Mouse (Mus musculus): ENCODE results near the gene Prkce. TPM values are rescaled to one million over a fixed set of nuclear protein-coding genes. Genes with fewer than 3 reads are reported as not detected.

Prkce gene
- total and polyA plus RNA-seq, 2 experiments from 2014 or later, result 91.3 to 94.3 TPM

GRCm38 (mm10) chr17:86218553-86218952 lies 51.0 kb downstream of the Prkce start:
- H3K27ac ChIP-seq (ENCODE audit: low read depth, low read length), result no peak overlapping the region
- H3K36me3 ChIP-seq (ENCODE audit: insufficient read depth), result no peaks in the 10 kb centered on the region
- no peak overlapping the region for H3K4me2 ChIP-seq (ENCODE audit: low read depth)
- no peaks in the 10 kb centered on the region for H3K27me3 ChIP-seq (ENCODE audit: insufficient read depth, low read length)
- no peak overlapping the region for H3K4me3 ChIP-seq (ENCODE audit: low read depth, low read length)
- ATAC-seq, result no peak
- TF ChIP-seq CTCF (IDR thresholded peaks at IDR 0.05; ENCODE audit: low read depth), result no peak
- H3K4me1 ChIP-seq (ENCODE audit: insufficient read depth), result no peaks in the 10 kb centered on the region
- DNase-seq, result no peak
- 83% methylated on average over 11 of the region's 11 CpGs for whole genome bisulfite sequencing
- H3K9ac ChIP-seq, result no peak overlapping the region
- H3K9me3 ChIP-seq (ENCODE audit: low read length), result no peaks in the 10 kb centered on the region

- ATAC-seq (no peak), DNase-seq (no peak)
- Histone ChIP-seq H3K4me1 (ENCODE audit: insufficient read depth) (no peaks in the 10 kb centered on the region), H3K27me3 (ENCODE audit: insufficient read depth, low read length) (no peaks in the 10 kb centered on the region), H3K9ac (no peak overlapping the region), H3K36me3 (ENCODE audit: insufficient read depth) (no peaks in the 10 kb centered on the region), H3K4me3 (ENCODE audit: low read depth, low read length) (no peak overlapping the region), H3K27ac (ENCODE audit: low read depth, low read length) (no peak overlapping the region), H3K9me3 (ENCODE audit: low read length) (no peaks in the 10 kb centered on the region), H3K4me2 (ENCODE audit: low read depth) (no peak overlapping the region)
- WGBS, result 62% methylated on average over 10 of the region's 10 CpGs
- TF ChIP-seq CTCF (IDR thresholded peaks at IDR 0.05; ENCODE audit: low read depth), result no peak
These were observed 58.1 kb downstream of the Prkce start for GRCm38 (mm10) chr17:86225488-86226186.

- Histone ChIP-seq H3K36me3 (ENCODE audit: insufficient read depth) (no peaks in the 10 kb centered on the region), H3K9me3 (ENCODE audit: low read length) (no peaks in the 10 kb centered on the region), H3K27me3 (ENCODE audit: insufficient read depth, low read length) (no peaks in the 10 kb centered on the region), H3K9ac (no peak overlapping the region), H3K4me2 (ENCODE audit: low read depth) (no peak overlapping the region), H3K4me3 (ENCODE audit: low read depth, low read length) (no peak overlapping the region), H3K4me1 (ENCODE audit: insufficient read depth) (no peaks in the 10 kb centered on the region), H3K27ac (ENCODE audit: low read depth, low read length) (no peak overlapping the region)
- no peak for TF ChIP-seq CTCF (IDR thresholded peaks at IDR 0.05; ENCODE audit: low read depth)
- ATAC-seq (no peak), DNase-seq (no peak)
- 65% methylated on average over 8 of the region's 8 CpGs for WGBS
These were observed 58.6 kb downstream of the Prkce start for GRCm38 (mm10) chr17:86226198-86226597.

GRCm38 (mm10) chr17:86226635-86227034 lies 59.0 kb downstream of the Prkce start:
- H3K9ac ChIP-seq, result no peak overlapping the region
- H3K27ac ChIP-seq (ENCODE audit: low read depth, low read length), result no peak overlapping the region
- no peak overlapping the region for H3K4me2 ChIP-seq (ENCODE audit: low read depth)
- H3K4me3 ChIP-seq (ENCODE audit: low read depth, low read length), result no peak overlapping the region
- TF ChIP-seq CTCF (IDR thresholded peaks at IDR 0.05; ENCODE audit: low read depth), result no peak
- H3K9me3 ChIP-seq (ENCODE audit: low read length), result no peaks in the 10 kb centered on the region
- DNase-seq, result no peak
- H3K4me1 ChIP-seq (ENCODE audit: insufficient read depth), result no peaks in the 10 kb centered on the region
- no peaks in the 10 kb centered on the region for H3K36me3 ChIP-seq (ENCODE audit: insufficient read depth)
- H3K27me3 ChIP-seq (ENCODE audit: insufficient read depth, low read length), result no peaks in the 10 kb centered on the region
- WGBS, result 76% methylated on average over 7 of the region's 7 CpGs
- ATAC-seq, result no peak

- H3K4me2 ChIP-seq (ENCODE audit: low read depth), result no peak overlapping the region
- H3K36me3 ChIP-seq (ENCODE audit: insufficient read depth), result no peaks in the 10 kb centered on the region
- H3K9ac ChIP-seq, result no peak overlapping the region
- no peaks in the 10 kb centered on the region for H3K27me3 ChIP-seq (ENCODE audit: insufficient read depth, low read length)
- no peak for DNase-seq
- H3K27ac ChIP-seq (ENCODE audit: low read depth, low read length), result no peak overlapping the region
- WGBS, result 62% methylated on average over 3 of the region's 3 CpGs
- no peaks in the 10 kb centered on the region for H3K4me1 ChIP-seq (ENCODE audit: insufficient read depth)
- no peak overlapping the region for H3K4me3 ChIP-seq (ENCODE audit: low read depth, low read length)
- no peak for TF ChIP-seq CTCF (IDR thresholded peaks at IDR 0.05; ENCODE audit: low read depth)
- no peaks in the 10 kb centered on the region for H3K9me3 ChIP-seq (ENCODE audit: low read length)
- peak; percentile 42; the same call in 1 of the 2 replicates for ATAC-seq
These were observed 59.8 kb downstream of the Prkce start for GRCm38 (mm10) chr17:86227389-86227788.

GRCm38 (mm10) chr17:86228850-86229249 lies 61.3 kb downstream of the Prkce start:
- H3K4me2 ChIP-seq (ENCODE audit: low read depth), result no peak overlapping the region
- no peak for TF ChIP-seq CTCF (IDR thresholded peaks at IDR 0.05; ENCODE audit: low read depth)
- no peaks in the 10 kb centered on the region for H3K27me3 ChIP-seq (ENCODE audit: insufficient read depth, low read length)
- no peaks in the 10 kb centered on the region for H3K36me3 ChIP-seq (ENCODE audit: insufficient read depth)
- no peak overlapping the region for H3K27ac ChIP-seq (ENCODE audit: low read depth, low read length)
- DNase-seq (no peak), ATAC-seq (no peak)
- 88% methylated on average over 8 of the region's 8 CpGs for WGBS
- no peaks in the 10 kb centered on the region for H3K9me3 ChIP-seq (ENCODE audit: low read length)
- no peaks in the 10 kb centered on the region for H3K4me1 ChIP-seq (ENCODE audit: insufficient read depth)
- H3K9ac ChIP-seq, result no peak overlapping the region
- H3K4me3 ChIP-seq (ENCODE audit: low read depth, low read length), result no peak overlapping the region

GRCm38 (mm10) chr17:86230141-86230633 lies 62.6 kb downstream of the Prkce start:
- H3K9me3 ChIP-seq (ENCODE audit: low read length), result no peaks in the 10 kb centered on the region

More at GRCm38 (mm10) chr17:86230141-86230633, 62.6 kb downstream of the Prkce start:
- TF ChIP-seq CTCF (IDR thresholded peaks at IDR 0.05; ENCODE audit: low read depth), result no peak
- no peaks in the 10 kb centered on the region for H3K36me3 ChIP-seq (ENCODE audit: insufficient read depth)
- H3K27me3 ChIP-seq (ENCODE audit: insufficient read depth, low read length), result no peaks in the 10 kb centered on the region
- H3K4me3 ChIP-seq (ENCODE audit: low read depth, low read length), result no peak overlapping the region
- no peak for ATAC-seq
- H3K4me1 ChIP-seq (ENCODE audit: insufficient read depth), result peaks cover 4% of the 10 kb centered on the region; the same call in 1 of the 2 replicates
- H3K4me2 ChIP-seq (ENCODE audit: low read depth), result no peak overlapping the region
- no peak overlapping the region for H3K9ac ChIP-seq
- H3K27ac ChIP-seq (ENCODE audit: low read depth, low read length), result no peak overlapping the region
- no peak for DNase-seq
- WGBS, result 90% methylated on average over 16 of the region's 16 CpGs

Data from forebrain, postnatal 0 days (tissue).